Mouse (Mus musculus): ENCODE results near the gene Tas1r1.

DNA sequence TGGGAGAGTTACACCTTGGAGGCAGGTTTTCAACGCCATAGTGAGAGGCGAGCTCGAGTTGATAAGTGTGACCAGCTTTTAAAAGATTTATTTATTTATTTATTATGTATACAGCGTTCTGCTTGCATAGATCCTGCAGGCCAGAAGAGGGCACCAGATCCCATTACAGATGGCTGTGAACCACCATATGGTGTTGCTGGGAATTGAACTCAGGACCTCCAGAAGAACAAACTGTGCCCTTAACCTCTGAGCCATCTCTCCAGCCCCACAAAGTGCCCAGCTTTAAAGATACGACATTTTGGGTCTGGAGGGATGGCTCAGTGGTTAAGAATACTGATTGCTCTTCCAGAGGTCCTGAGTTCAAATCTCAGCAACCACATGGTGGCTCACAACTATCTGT lies 9.3 kb downstream of the Tas1r1 start:
- TF ChIP-seq CTCF (IDR thresholded peaks at IDR 0.05; ENCODE audit: control insufficient read depth, insufficient read depth, insufficient replicate concordance, low read depth, low read length) (no peak), POLR2A (IDR thresholded peaks at IDR 0.05; ENCODE audit: control insufficient read depth, low read depth, low read length) (no peak)

Data from testis, adult 2 months (tissue).